Mouse (Mus musculus) limb, embryonic 12.5 days (tissue): ENCODE measurements around the gene Olfr1424. TPM values are rescaled to one million over a fixed set of nuclear protein-coding genes. Genes with fewer than 3 reads are reported as not detected.

Experiments
- polyA plus RNA-seq: library from polyadenylated mRNA; unstranded; fragments of >200 nt; fragmentation: Nextera tagmentation; extraction: Ambion mirVana; gene quantifications from 2 replicates; pipeline ENCODE4 v1.2.1, GENCODE M21; 2016

Olfr1424 gene
- polyA plus RNA-seq, 1 experiment from 2014 or later, result not detected

Other genes starting within 250 kb of the Olfr1424 start
- gene Stx3, start 243.3 kb downstream of the Olfr1424 start, polyA plus RNA-seq, result 5.1 and 5.8 TPM in 2 replicates
- not detected in 2 replicates for gene Olfr1417, start 223.5 kb downstream of the Olfr1424 start, polyA plus RNA-seq
- not detected in 2 replicates for gene Olfr1418, start 201.6 kb downstream of the Olfr1424 start, polyA plus RNA-seq
- gene Olfr1419, start 187.6 kb downstream of the Olfr1424 start, polyA plus RNA-seq, result not detected in 2 replicates
- 0.15 TPM in 1 of 2 replicates, not detected in the other for gene Olfr1420, start 176.1 kb downstream of the Olfr1424 start, polyA plus RNA-seq
- gene Patl1, start 150.3 kb downstream of the Olfr1424 start, polyA plus RNA-seq, result 17.8 and 20.2 TPM in 2 replicates
- gene Osbp, start 96.7 kb downstream of the Olfr1424 start, polyA plus RNA-seq, result 4.9 and 5.1 TPM in 2 replicates
- 0.04 TPM in 1 of 2 replicates, not detected in the other for gene Olfr1423, start 21.4 kb downstream of the Olfr1424 start, polyA plus RNA-seq
- not detected in 2 replicates for gene Olfr1425, start 15.0 kb upstream of the Olfr1424 start, polyA plus RNA-seq
- not detected in 2 replicates for gene Olfr1426, start 29.3 kb upstream of the Olfr1424 start, polyA plus RNA-seq
- not detected in 2 replicates for gene Olfr1427, start 40.7 kb upstream of the Olfr1424 start, polyA plus RNA-seq
- not detected in 2 replicates for gene Olfr1428, start 53.2 kb upstream of the Olfr1424 start, polyA plus RNA-seq
- not detected in 2 replicates for gene Olfr76, start 60.5 kb upstream of the Olfr1424 start, polyA plus RNA-seq
- not detected in 2 replicates for gene Olfr1555-ps1, start 107.4 kb upstream of the Olfr1424 start, polyA plus RNA-seq
- gene Olfr1431, start 138.0 kb upstream of the Olfr1424 start, polyA plus RNA-seq, result not detected in 2 replicates
- not detected in 2 replicates for gene Olfr1432, start 169.9 kb upstream of the Olfr1424 start, polyA plus RNA-seq
- gene Olfr262, start 179.0 kb upstream of the Olfr1424 start, polyA plus RNA-seq, result not detected in 2 replicates
- not detected in 2 replicates for gene Olfr235, start 198.3 kb upstream of the Olfr1424 start, polyA plus RNA-seq
- not detected in 2 replicates for gene Olfr1434, start 217.2 kb upstream of the Olfr1424 start, polyA plus RNA-seq
- gene Olfr1436, start 236.4 kb upstream of the Olfr1424 start, polyA plus RNA-seq, result not detected in 2 replicates